Mouse (Mus musculus) kidney, embryonic 15.5 days (tissue): ENCODE results near the gene Try10. TPM values are rescaled to one million over a fixed set of nuclear protein-coding genes. Genes with fewer than 3 reads are reported as not detected.
"Not testable (repeated sequence)": the region's sequence is repeated elsewhere in the genome, so short reads cannot be mapped to it uniquely, and the experiment has no call there.

Source experiments
- ATAC-seq: fragments of 200-750 bp; cut with Nextera tagmentation; replicated peaks from 2 replicates; pipeline ENCODE4 v1.8.0; 2017; ENCODE audit warnings: moderate TSS enrichment; ENCODE audit not compliant: low FRiP score
- H3K27ac ChIP-seq: fragments of 300-500 bp; sonication (generic); 2 replicates; pipeline ENCODE4 v1.5.1; 2015; ENCODE audit warnings: mild to moderate bottlenecking, inconsistent platforms
- H3K27me3 ChIP-seq: fragments of 300-500 bp; sonication (generic); 2 replicates; pipeline ENCODE4 v1.6.1; 2015; ENCODE audit warnings: inconsistent platforms
- H3K36me3 ChIP-seq: fragments of 300-500 bp; sonication (generic); 2 replicates; pipeline ENCODE4 v1.6.1; 2015; ENCODE audit warnings: inconsistent platforms
- H3K4me1 ChIP-seq: fragments of 300-500 bp; sonication (generic); 2 replicates; pipeline ENCODE4 v1.6.1; 2015; ENCODE audit warnings: inconsistent platforms
- H3K4me2 ChIP-seq: fragments of 300-500 bp; sonication (generic); 2 replicates; pipeline ENCODE4 v1.6.1; 2015; ENCODE audit warnings: moderate library complexity, mild to moderate bottlenecking, inconsistent platforms
- H3K4me3 ChIP-seq: fragments of 300-500 bp; sonication (generic); replicated peaks from 2 replicates; pipeline ENCODE4 v1.5.1; 2015; ENCODE audit warnings: mild to moderate bottlenecking, inconsistent platforms
- H3K9ac ChIP-seq: fragments of 300-500 bp; sonication (generic); 2 replicates; pipeline ENCODE4 v1.6.1; 2015; ENCODE audit warnings: mild to moderate bottlenecking, inconsistent platforms
- H3K9me3 ChIP-seq: fragments of 300-500 bp; sonication (generic); replicated peaks from 2 replicates; pipeline ENCODE4 v1.6.1; 2016; ENCODE audit warnings: inconsistent platforms
- WGBS: fragments of 180-500 bp; shearing (Covaris S2); methylation state at CpG from one replicate; pipeline ENCODE4 v1.1.7; 2015; ENCODE audit warnings: mixed read lengths; 5-methylcytosine and 5-hydroxymethylcytosine counted together
- polyA plus RNA-seq: library from polyadenylated mRNA; unstranded; fragments of >200 nt; fragmentation: Nextera tagmentation; extraction: Ambion mirVana; gene quantifications from 2 replicates; pipeline ENCODE4 v1.2.1, GENCODE M21; 2015

The Try10 gene
- polyA plus RNA-seq, result 0.42 TPM in 1 of 2 replicates, not detected in the other

DNA sequence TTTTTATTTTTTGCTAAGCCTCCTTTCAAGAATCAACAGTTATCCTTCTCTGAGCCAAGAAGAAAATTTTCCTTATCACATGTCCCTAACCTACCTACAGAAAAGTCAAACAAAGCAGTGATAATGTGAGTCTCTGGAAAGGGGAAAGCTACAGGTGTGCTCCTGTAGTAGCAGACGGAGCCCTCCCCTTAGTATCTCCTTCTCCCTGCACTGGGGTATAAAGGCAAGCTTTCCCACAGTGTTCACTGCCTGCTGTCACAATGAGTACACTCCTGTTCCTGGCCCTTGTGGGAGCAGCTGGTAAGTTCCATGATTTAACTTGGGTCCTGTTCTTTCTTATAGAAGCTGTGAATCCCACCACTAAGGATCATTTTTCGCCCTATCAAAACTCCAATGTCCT is at the start of gene Try10:
Try10 (plus strand) TSS at position 174 of the 400 bp plus-strand sequence.
- WGBS, result 84% methylated on average over 2 of the region's 2 CpGs
- no peaks in the 10 kb centered on the region for H3K9me3 ChIP-seq
- no peak for ATAC-seq

DNA sequence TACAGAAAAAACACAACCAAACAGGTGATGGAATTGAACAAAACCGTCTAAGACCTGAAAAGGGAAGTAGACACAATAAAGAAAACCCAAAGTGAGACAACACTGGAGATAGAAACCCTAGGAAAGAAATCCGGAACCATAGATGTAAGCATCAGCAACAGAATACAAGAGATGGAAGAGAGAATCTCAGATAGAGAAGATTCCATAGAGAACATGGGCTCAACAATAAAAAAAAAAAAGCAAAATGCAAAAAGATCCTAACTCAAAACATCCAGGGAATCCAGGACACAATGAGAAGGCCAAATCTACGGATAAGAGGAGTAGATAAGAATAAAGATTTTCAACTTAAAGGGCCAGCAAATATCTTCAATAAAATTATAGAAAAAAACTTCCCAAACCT is 37.2 kb upstream of the Try10 start, which contains the start of gene Try5:
Try5 (minus strand) TSS at position 101 of the 400 bp plus-strand sequence.
- H3K9me3 ChIP-seq, result not testable (repeated sequence)
- 76% methylated on average over 3 of the region's 3 CpGs for WGBS

More for the DNA sequence above, at the start of gene Try10:
- H3K4me3 ChIP-seq, result no peak within 1 kb of the TSS
- H3K9ac ChIP-seq, result no peak within 1 kb of the TSS
- no peak within 1 kb of the TSS for H3K4me2 ChIP-seq
- no peaks in the 10 kb centered on the region for H3K4me1 ChIP-seq
- H3K27me3 ChIP-seq, result no peaks in the 10 kb centered on the region
- H3K36me3 ChIP-seq, result no peaks in the 10 kb centered on the region
- H3K27ac ChIP-seq, result no peak within 1 kb of the TSS

DNA sequence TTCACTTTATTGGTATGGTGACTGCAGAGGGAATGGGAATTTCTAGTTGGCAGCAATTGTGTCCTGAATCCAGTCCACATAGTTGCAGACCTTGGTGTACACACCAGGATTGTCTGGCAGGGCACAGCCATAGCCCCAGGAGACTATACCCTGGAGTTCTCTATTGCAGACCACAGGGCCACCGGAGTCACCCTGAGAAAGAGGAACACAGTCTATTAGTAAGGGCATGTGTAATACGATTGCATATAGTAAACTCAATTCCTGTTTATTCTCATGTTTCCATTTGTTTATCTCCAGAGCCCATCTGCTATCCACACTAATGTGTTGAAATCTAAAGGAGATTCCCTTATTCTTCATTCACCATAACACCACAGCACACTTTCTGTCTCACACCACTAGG is 19.9 kb downstream of the Try10 start:
- not testable (repeated sequence) for ATAC-seq, H3K27ac ChIP-seq, H3K4me2 ChIP-seq, H3K36me3 ChIP-seq, H3K9ac ChIP-seq, H3K27me3 ChIP-seq, H3K4me1 ChIP-seq, H3K4me3 ChIP-seq, H3K9me3 ChIP-seq
- 95% methylated on average over 2 of the region's 2 CpGs for WGBS

More for the DNA sequence above, 37.2 kb upstream of the Try10 start, which contains the start of gene Try5:
- H3K36me3 ChIP-seq, H3K4me2 ChIP-seq, H3K27ac ChIP-seq, H3K27me3 ChIP-seq, H3K4me3 ChIP-seq, H3K9ac ChIP-seq, ATAC-seq, H3K4me1 ChIP-seq: not testable (repeated sequence)

DNA sequence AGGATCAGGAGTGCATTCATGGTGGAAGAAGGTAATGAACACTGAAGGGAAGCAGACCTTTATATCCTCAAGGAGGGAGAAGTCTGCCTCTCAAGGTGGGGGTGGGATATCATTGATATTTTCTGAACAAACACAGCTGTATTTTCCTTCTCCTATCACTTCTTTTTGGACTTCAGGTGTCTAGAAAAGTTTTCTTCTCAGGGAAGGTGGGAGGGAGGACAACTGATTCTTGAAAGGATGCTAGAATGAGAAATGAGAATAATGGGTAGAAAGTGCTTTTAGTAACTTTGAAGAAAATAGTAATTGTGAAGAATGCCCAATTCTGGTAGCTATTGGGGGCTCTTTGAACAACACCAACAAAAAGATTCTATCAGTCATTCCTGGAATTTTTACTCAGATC is 23.7 kb downstream of the Try10 start, which contains the start of gene Prss3:
Prss3 (minus strand) TSS at position 101 of the 400 bp plus-strand sequence.
- ATAC-seq, H3K9ac ChIP-seq, H3K27me3 ChIP-seq, H3K9me3 ChIP-seq, H3K4me1 ChIP-seq, H3K4me3 ChIP-seq, H3K36me3 ChIP-seq, H3K4me2 ChIP-seq, H3K27ac ChIP-seq: not testable (repeated sequence)

DNA sequence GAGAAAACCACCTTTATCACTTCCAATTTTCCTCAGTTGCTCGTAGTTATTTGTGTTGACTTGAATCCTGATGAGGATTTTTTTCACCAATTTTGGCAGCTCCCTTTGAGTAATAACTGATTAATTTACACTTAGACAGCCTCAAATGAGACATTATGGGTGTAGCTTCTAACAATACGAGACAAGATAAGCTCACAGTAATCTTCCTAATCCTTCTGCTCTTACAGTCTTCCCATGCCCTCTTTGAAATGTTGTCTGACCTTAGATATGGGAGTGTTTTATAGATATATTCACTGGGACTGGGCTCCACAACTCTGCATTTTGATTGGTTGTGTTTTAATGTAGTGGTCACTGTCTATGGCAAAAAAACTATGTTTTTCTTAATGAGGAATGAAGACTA is 32.9 kb downstream of the Try10 start:
- no peaks in the 10 kb centered on the region for H3K27me3 ChIP-seq
- WGBS, result 86% methylated on average over 2 of the region's 2 CpGs
- no peak overlapping the region for H3K4me3 ChIP-seq

DNA sequence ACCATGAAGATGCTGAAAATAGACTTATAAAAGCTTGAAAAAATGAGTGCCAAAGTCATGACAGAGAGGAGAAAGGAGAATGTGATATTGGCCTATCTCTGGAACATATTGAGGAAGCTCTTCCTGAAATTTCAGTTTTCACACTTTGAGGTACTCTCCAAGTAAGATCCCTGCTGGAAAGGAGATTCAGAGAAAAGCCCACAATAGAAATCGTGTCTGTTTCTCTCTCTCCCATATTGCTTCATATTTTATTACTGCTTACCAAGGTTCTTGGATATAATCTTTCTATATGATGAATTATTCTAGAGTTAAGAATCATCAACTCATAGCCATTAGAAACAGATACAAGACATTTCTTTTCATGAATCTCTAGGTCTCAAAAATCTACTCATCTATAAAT is 37.7 kb downstream of the Try10 start:
- H3K36me3 ChIP-seq, H3K9ac ChIP-seq, H3K27me3 ChIP-seq, ATAC-seq, H3K4me1 ChIP-seq, H3K9me3 ChIP-seq, H3K27ac ChIP-seq, H3K4me2 ChIP-seq, H3K4me3 ChIP-seq: not testable (repeated sequence)
- WGBS, result 73% methylated on average over 1 of the region's 1 CpGs

More for the DNA sequence above, 32.9 kb downstream of the Try10 start:
- Histone ChIP-seq H3K9me3 (no peaks in the 10 kb centered on the region), H3K4me1 (no peaks in the 10 kb centered on the region), H3K27ac (no peak overlapping the region), H3K9ac (no peak overlapping the region), H3K4me2 (no peak overlapping the region), H3K36me3 (no peaks in the 10 kb centered on the region)
- ATAC-seq, result no peak

DNA sequence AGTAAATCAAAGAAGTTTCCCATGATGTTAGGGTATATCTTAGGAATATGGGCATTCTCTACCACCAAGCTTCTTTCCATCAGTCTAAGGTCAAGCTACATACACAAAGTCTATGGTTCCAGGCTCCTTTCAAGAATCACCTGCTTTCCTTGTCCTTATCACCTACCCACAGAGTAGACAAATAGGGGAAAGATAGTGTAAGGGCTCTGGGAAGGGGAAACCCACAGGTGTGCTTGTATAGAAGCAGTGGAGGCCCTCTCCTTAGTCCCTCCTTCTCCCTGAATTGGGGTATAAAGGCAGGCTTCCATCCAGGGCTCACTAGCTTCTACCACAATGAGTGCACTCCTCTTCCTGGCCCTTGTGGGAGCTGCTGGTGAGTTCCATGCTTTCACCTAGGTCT is 38.2 kb downstream of the Try10 start, which contains the start of gene Gm5771:
Gm5771 (plus strand) TSS at position 301 of the 400 bp plus-strand sequence.
- H3K36me3 ChIP-seq, H3K4me1 ChIP-seq, H3K9ac ChIP-seq, H3K4me2 ChIP-seq, H3K27ac ChIP-seq, H3K27me3 ChIP-seq, ATAC-seq, H3K4me3 ChIP-seq, H3K9me3 ChIP-seq: not testable (repeated sequence)

Other genes starting within 250 kb of the Try10 start
- not detected in 2 replicates for gene Try4, start 51.8 kb upstream of the Try10 start, polyA plus RNA-seq
- 0.27 TPM in 1 of 2 replicates, not detected in the other for gene Try5, start 37.3 kb upstream of the Try10 start, polyA plus RNA-seq
- 0.19 TPM in 1 of 2 replicates, not detected in the other for gene Prss3, start 23.6 kb downstream of the Try10 start, polyA plus RNA-seq
- not detected in 2 replicates for gene Gm5771, start 38.3 kb downstream of the Try10 start, polyA plus RNA-seq
- not detected in 2 replicates for gene Gm10334, start 92.0 kb downstream of the Try10 start, polyA plus RNA-seq
- 0.52 TPM in 1 of 2 replicates, not detected in the other for gene Prss1, start 104.8 kb downstream of the Try10 start, polyA plus RNA-seq
- not detected in 2 replicates for gene Prss2, start 167.7 kb downstream of the Try10 start, polyA plus RNA-seq